19 mouse cellular contexts compared by ENCODE assay signal in the genomic region with DNA sequence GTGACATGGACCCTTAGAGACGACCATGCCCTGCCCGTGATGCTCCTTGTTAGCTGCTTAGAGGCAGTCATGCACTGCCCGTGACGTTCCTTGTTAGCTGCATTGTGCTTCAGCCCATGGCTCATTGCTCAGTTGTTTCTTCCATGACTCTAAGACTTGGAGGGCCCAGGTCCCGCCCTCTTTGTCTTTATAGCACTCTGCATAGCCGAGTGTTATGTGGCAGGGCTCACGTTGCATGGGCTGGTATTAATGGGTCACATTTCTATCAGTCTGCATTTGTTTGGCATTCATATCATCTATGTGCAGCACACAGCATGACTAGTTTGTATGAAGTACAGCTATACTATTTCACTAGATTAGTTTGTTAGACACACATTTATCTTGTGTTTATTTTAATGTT. TPM values are rescaled to one million over a fixed set of nuclear protein-coding genes. Genes with fewer than 3 reads are reported as not detected.
"Had no signal": no experiment of that assay in that cellular context is flagged by ENCODE, and none has a peak within 500 bp of the region (broad histone marks: within the 10 kb centered on the region; RNA-seq: fewer than 3 reads in every experiment).

No protein-coding gene starts in this region.

- DNase-seq: liver, postnatal 0 days; lung, adult 2 months; lung, postnatal 14 days; lung, postnatal 36 days; right cerebral cortex, postnatal 14 days; thymus, adult 18-20 months; thymus, postnatal 14 days; thymus, postnatal 36 days had no signal

- H3K27ac ChIP-seq: lung, embryonic 15.5 days; macrophage; midbrain, embryonic 13.5 days; midbrain, embryonic 15.5 days; neural tube, embryonic 12.5 days; stomach, embryonic 15.5 days had no signal

- H3K9me3 ChIP-seq: lung, embryonic 15.5 days; midbrain, embryonic 13.5 days; midbrain, embryonic 15.5 days; neural tube, embryonic 12.5 days; stomach, embryonic 15.5 days had no signal

- H3K27me3 ChIP-seq: lung, embryonic 15.5 days; midbrain, embryonic 13.5 days; midbrain, embryonic 15.5 days; neural tube, embryonic 12.5 days; stomach, embryonic 15.5 days had no signal

- H3K36me3 ChIP-seq: stomach, embryonic 15.5 days had no signal

- ATAC-seq: liver, postnatal 0 days; lung, postnatal 0 days; midbrain, embryonic 13.5 days; midbrain, embryonic 15.5 days had no signal

- H3K9ac ChIP-seq: liver, postnatal 0 days; lung, embryonic 15.5 days; midbrain, embryonic 13.5 days; midbrain, embryonic 15.5 days; neural tube, embryonic 12.5 days; stomach, embryonic 15.5 days had no signal

- H3K4me1 ChIP-seq: lung, embryonic 15.5 days; stomach, embryonic 15.5 days had no signal

- H3K4me2 ChIP-seq: lung, embryonic 15.5 days; midbrain, embryonic 11.5 days; midbrain, embryonic 13.5 days; midbrain, embryonic 15.5 days; neural tube, embryonic 12.5 days; stomach, embryonic 15.5 days had no signal

- H3K4me3 ChIP-seq: lung, embryonic 15.5 days; midbrain, embryonic 13.5 days; midbrain, embryonic 15.5 days; neural tube, embryonic 12.5 days; stomach, embryonic 15.5 days had no signal

RNA-seq across cellular contexts. Expression of a gene that starts 20.7 kb away (rescaled TPM):
- total RNA-seq: megakaryocyte progenitor cell, adult 5-6 weeks; monocyte, adult 5-6 weeks; neutrophil, adult 5-6 weeks had no signal
- polyA plus RNA-seq: macrophage had no signal
